Mouse (Mus musculus) ES-Bruce4 (cell line): ENCODE results near the gene C5ar2.

Experiments used
- CTCF ChIP-seq: IDR thresholded peaks from one replicate; pipeline ENCODE4 v1.8.1; 2011; ENCODE audit warnings: low read depth, low read length
- EP300 ChIP-seq: IDR thresholded peaks from 2 replicates; pipeline ENCODE4 v1.6.1; 2011; ENCODE audit warnings: low read depth, low read length; ENCODE audit not compliant: insufficient read depth
- POLR2A ChIP-seq: IDR thresholded peaks from one replicate; pipeline ENCODE4 v1.8.1; 2011; ENCODE audit warnings: low read length; ENCODE audit not compliant: insufficient read depth

- TF ChIP-seq CTCF = no peak
- no peak for TF ChIP-seq POLR2A
- TF ChIP-seq EP300 = no peak
Observed at GRCm38 (mm10) chr7:16263843-16264242, 19.9 kb upstream of the C5ar2 start.
